ENCODE assay signal across 11 mouse cellular contexts in the genomic region with DNA sequence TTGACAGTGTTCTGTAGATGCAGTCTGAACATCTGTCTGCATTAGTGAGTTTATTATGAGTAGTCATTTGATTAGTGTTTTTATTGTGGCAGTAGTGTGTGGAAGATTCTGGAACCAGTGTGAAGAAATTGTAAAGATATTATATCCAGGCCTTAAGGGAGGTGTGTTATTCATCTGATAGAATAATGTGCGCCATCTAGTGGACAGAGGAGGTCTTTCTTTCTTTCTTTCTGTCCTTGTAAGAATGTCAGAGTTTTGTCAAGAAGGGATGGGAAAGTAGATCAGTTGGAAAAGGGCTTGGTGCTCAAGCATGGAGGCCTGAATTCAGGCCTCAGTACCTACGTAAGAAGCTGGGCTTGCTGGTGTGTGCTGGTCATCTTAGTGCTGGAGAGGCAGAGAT.
DNase-seq lines count a peak whose midpoint lies in the region; ATAC-seq and TF ChIP-seq lines count a peak whose summit lies in the region.
"Had no signal": no experiment of that assay in that cellular context is flagged by ENCODE, and none has a peak within 500 bp of the region (broad histone marks: within the 10 kb centered on the region; RNA-seq: fewer than 3 reads in every experiment).

No protein-coding gene starts in this region.

- peak; percentile 88 for DNase-seq in kidney, postnatal 0 days (ENCODE audit: low spot score)
- DNase-seq in kidney, postnatal 4 days, result no peak
- peak; percentile 42 for DNase-seq in A20 (ENCODE audit: low read depth, low spot score)
- peak; percentile 47 for DNase-seq in ES-CJ7 (ENCODE audit: low read depth, low spot score)
- DNase-seq in embryonic facial prominence, embryonic 14.5 days (ENCODE audit: low spot score), result peak; percentile 75
- peak; percentile 12 for DNase-seq in splenic B cell, adult 2 months (ENCODE audit: low read depth, low spot score)
- no peak for DNase-seq in ovary, postnatal 10 days (ENCODE audit: low spot score)
- DNase-seq: liver, embryonic 13.5 days had no signal

- no peak overlapping the region for H3K9ac ChIP-seq in kidney, postnatal 0 days (ENCODE audit: low read depth, low read length)
- no peak overlapping the region for H3K9ac ChIP-seq in embryonic facial prominence, embryonic 14.5 days (ENCODE audit: low read depth, low read length)
- no peak overlapping the region for H3K9ac ChIP-seq in intestine, embryonic 16.5 days (ENCODE audit: low read depth, low read length)
- H3K9ac ChIP-seq: embryonic facial prominence, embryonic 15.5 days; liver, embryonic 13.5 days; stomach, embryonic 15.5 days had no signal

- H3K36me3 ChIP-seq in kidney, postnatal 0 days (ENCODE audit: insufficient read depth, low read length), result no peaks in the 10 kb centered on the region
- H3K36me3 ChIP-seq in embryonic facial prominence, embryonic 14.5 days (ENCODE audit: control insufficient read depth, insufficient read depth, low read length), result no peaks in the 10 kb centered on the region
- H3K36me3 ChIP-seq in splenic B cell, adult 2 months (ENCODE audit: control insufficient read depth, insufficient read depth, low read length, poor library complexity, severe bottlenecking), result no peaks in the 10 kb centered on the region
- no peaks in the 10 kb centered on the region for H3K36me3 ChIP-seq in intestine, embryonic 16.5 days (ENCODE audit: control insufficient read depth, insufficient read depth, low read length)
- H3K36me3 ChIP-seq: embryonic facial prominence, embryonic 15.5 days; liver, embryonic 13.5 days; stomach, embryonic 15.5 days had no signal

- peak; percentile 79 for TF ChIP-seq CTCF in kidney, postnatal 0 days (IDR thresholded peaks at IDR 0.05; ENCODE audit: low read depth)

- no peak overlapping the region for H3K4me2 ChIP-seq in kidney, postnatal 0 days (ENCODE audit: low read length)
- H3K4me2 ChIP-seq in embryonic facial prominence, embryonic 14.5 days (ENCODE audit: low read depth, low read length), result no peak overlapping the region
- no peak overlapping the region for H3K4me2 ChIP-seq in intestine, embryonic 16.5 days (ENCODE audit: low read depth, low read length)
- H3K4me2 ChIP-seq: embryonic facial prominence, embryonic 15.5 days; liver, embryonic 13.5 days; stomach, embryonic 15.5 days had no signal

- WGBS in kidney, postnatal 0 days, result 33% methylated on average over 2 of the region's 2 CpGs
- WGBS in embryonic facial prominence, embryonic 14.5 days, result 29% methylated on average over 2 of the region's 2 CpGs
- 35% methylated on average over 2 of the region's 2 CpGs for WGBS in intestine, embryonic 16.5 days

- ATAC-seq in kidney, postnatal 0 days (replicated peaks; ENCODE audit: low FRiP score, low read depth), result no peak
- ATAC-seq in embryonic facial prominence, embryonic 14.5 days (ENCODE audit: low read depth), result no peak
- no peak for ATAC-seq in intestine, embryonic 16.5 days

- no peak overlapping the region for H3K4me3 ChIP-seq in kidney, postnatal 0 days (replicated peaks; ENCODE audit: low read depth, low read length)
- H3K4me3 ChIP-seq in embryonic facial prominence, embryonic 14.5 days (ENCODE audit: low read depth, low read length), result no peak overlapping the region
- H3K4me3 ChIP-seq in intestine, embryonic 16.5 days (ENCODE audit: low read length), result no peak overlapping the region
- H3K4me3 ChIP-seq: embryonic facial prominence, embryonic 15.5 days; liver, embryonic 13.5 days; stomach, embryonic 15.5 days had no signal

- peaks cover 5% of the 10 kb centered on the region; the same call in 1 of the 2 replicates for H3K4me1 ChIP-seq in kidney, postnatal 0 days (replicated peaks; ENCODE audit: insufficient read depth, low read length)
- H3K4me1 ChIP-seq in embryonic facial prominence, embryonic 14.5 days (ENCODE audit: control insufficient read depth, insufficient read depth, low read length), result no peaks in the 10 kb centered on the region
- no peaks in the 10 kb centered on the region for H3K4me1 ChIP-seq in intestine, embryonic 16.5 days (ENCODE audit: control insufficient read depth, insufficient read depth, low read length)
- H3K4me1 ChIP-seq: embryonic facial prominence, embryonic 15.5 days; liver, embryonic 13.5 days; stomach, embryonic 15.5 days had no signal

- H3K27me3 ChIP-seq in kidney, postnatal 0 days (ENCODE audit: insufficient read depth, low read length), result no peaks in the 10 kb centered on the region
- H3K27me3 ChIP-seq in embryonic facial prominence, embryonic 14.5 days (replicated peaks; ENCODE audit: control insufficient read depth, insufficient read depth, low read length), result no peaks in the 10 kb centered on the region
- H3K27me3 ChIP-seq in splenic B cell, adult 2 months (ENCODE audit: control insufficient read depth, insufficient read depth, low read length, poor library complexity, severe bottlenecking), result no peaks in the 10 kb centered on the region
- no peaks in the 10 kb centered on the region for H3K27me3 ChIP-seq in intestine, embryonic 16.5 days (replicated peaks; ENCODE audit: control insufficient read depth, insufficient read depth, low read length)
- H3K27me3 ChIP-seq: embryonic facial prominence, embryonic 15.5 days; liver, embryonic 13.5 days; stomach, embryonic 15.5 days had no signal

- no peaks in the 10 kb centered on the region for H3K9me3 ChIP-seq in kidney, postnatal 0 days (replicated peaks; ENCODE audit: low read length)
- no peaks in the 10 kb centered on the region for H3K9me3 ChIP-seq in embryonic facial prominence, embryonic 14.5 days (ENCODE audit: control insufficient read depth, low read length)
- H3K9me3 ChIP-seq in intestine, embryonic 16.5 days (ENCODE audit: control insufficient read depth, low read length), result no peaks in the 10 kb centered on the region
- H3K9me3 ChIP-seq: embryonic facial prominence, embryonic 15.5 days; liver, embryonic 13.5 days; stomach, embryonic 15.5 days had no signal

- no peak overlapping the region for H3K27ac ChIP-seq in kidney, postnatal 0 days
- no peak overlapping the region for H3K27ac ChIP-seq in embryonic facial prominence, embryonic 14.5 days (replicated peaks; ENCODE audit: low read depth, low read length)
- H3K27ac ChIP-seq in intestine, embryonic 16.5 days (ENCODE audit: low read length), result no peak overlapping the region
- H3K27ac ChIP-seq: embryonic facial prominence, embryonic 15.5 days; liver, embryonic 13.5 days; stomach, embryonic 15.5 days had no signal

Comparison
In these comparisons a context has a peak if more than half of its experiments do, and no peak if none do; other contexts are left out.
1. DNase-seq: peak in kidney, postnatal 0 days (single experiment), A20 (single experiment), ES-CJ7 (single experiment), embryonic facial prominence, embryonic 14.5 days (single experiment) and splenic B cell, adult 2 months (single experiment); none in kidney, postnatal 4 days (0 of 2) and ovary, postnatal 10 days (single experiment).